Mouse (Mus musculus) lung, postnatal 0 days (tissue): ENCODE measurements around the gene Phf12.

Experiments used
- CTCF ChIP-seq: IDR thresholded peaks from 2 replicates; pipeline ENCODE4 v1.5.1; 2016; ENCODE audit warnings: antibody characterized with exemption, mild to moderate bottlenecking
- EP300 ChIP-seq: IDR thresholded peaks from 2 replicates; pipeline ENCODE4 v1.6.1; 2016; ENCODE audit warnings: antibody characterized with exemption, mild to moderate bottlenecking, control low read depth

DNA sequence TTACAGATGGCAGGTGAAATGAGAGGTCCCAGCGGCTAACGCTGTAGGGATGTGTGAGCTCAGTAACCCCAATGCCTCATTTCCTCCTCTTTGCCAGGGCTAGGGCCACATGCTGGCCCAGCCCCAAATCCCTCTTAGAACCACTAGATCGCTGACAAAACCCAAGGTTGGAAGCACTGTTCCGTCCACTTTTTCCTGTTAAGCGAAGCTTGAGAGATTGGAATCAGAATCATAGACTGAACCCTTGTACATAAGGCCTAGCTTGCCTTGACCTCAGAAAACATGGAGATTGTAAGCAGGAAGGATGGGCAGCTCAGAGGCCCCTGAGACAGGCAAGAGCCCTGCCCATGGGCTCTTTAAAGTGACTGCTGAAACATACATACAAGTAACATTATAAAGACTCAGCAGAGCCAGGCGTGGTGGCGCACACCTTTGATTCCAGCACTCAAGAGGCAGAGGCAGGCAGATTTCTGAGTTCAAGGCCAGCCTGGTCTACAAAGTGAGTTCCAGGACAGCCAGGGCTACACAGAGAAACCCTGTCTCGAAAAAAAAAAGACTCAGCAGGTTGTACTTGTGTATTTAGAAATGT, 3.2 kb upstream of the Phf12 start:
- no peak for TF ChIP-seq CTCF
- no peak for TF ChIP-seq EP300
